In genomic region chr6:71740921-71741320, GRCm38 (mm10) we compare ENCODE assay signal across 12 mouse cellular contexts. TPM values are rescaled to one million over a fixed set of nuclear protein-coding genes. Genes with fewer than 3 reads are reported as not detected.
A peak's percentile ranks its signal among the peaks of the same experiment; 100 is the strongest.
DNase-seq lines count a peak whose midpoint lies in the region; ATAC-seq and TF ChIP-seq lines count a peak whose summit lies in the region.
"Had no signal": no experiment of that assay in that cellular context is flagged by ENCODE, and none has a peak within 500 bp of the region (broad histone marks: within the 10 kb centered on the region; RNA-seq: fewer than 3 reads in every experiment).

No protein-coding gene starts in this region.

- no peaks in the 10 kb centered on the region for H3K36me3 ChIP-seq in lung, embryonic 14.5 days (ENCODE audit: insufficient read depth)
- H3K36me3 ChIP-seq in embryonic facial prominence, embryonic 13.5 days: no peaks in the 10 kb centered on the region
- no peaks in the 10 kb centered on the region for H3K36me3 ChIP-seq in limb, embryonic 14.5 days (ENCODE audit: control insufficient read depth, insufficient read depth, low read length)
- no peaks in the 10 kb centered on the region for H3K36me3 ChIP-seq in heart, adult 2 months (ENCODE audit: control insufficient read depth, insufficient read depth, low read length)
- H3K36me3 ChIP-seq: lung, embryonic 15.5 days had no signal

- H3K27ac ChIP-seq in lung, embryonic 14.5 days (ENCODE audit: low read depth): no peak overlapping the region
- peak overlapping the region; percentile 18; the same call in 1 of the 2 replicates for H3K27ac ChIP-seq in embryonic facial prominence, embryonic 13.5 days
- H3K27ac ChIP-seq in limb, embryonic 14.5 days (replicated peaks; ENCODE audit: low read depth, low read length): no peak overlapping the region
- H3K27ac ChIP-seq in heart, adult 2 months: no peak overlapping the region
- H3K27ac ChIP-seq: lung, embryonic 15.5 days had no signal

- H3K27me3 ChIP-seq in lung, embryonic 14.5 days (ENCODE audit: insufficient read depth, low read length): no peaks in the 10 kb centered on the region
- H3K27me3 ChIP-seq in embryonic facial prominence, embryonic 13.5 days: no peaks in the 10 kb centered on the region
- no peaks in the 10 kb centered on the region for H3K27me3 ChIP-seq in limb, embryonic 14.5 days (ENCODE audit: control insufficient read depth, insufficient read depth, low read length)
- no peaks in the 10 kb centered on the region for H3K27me3 ChIP-seq in heart, adult 2 months (ENCODE audit: control insufficient read depth, insufficient read depth, low read length)
- H3K27me3 ChIP-seq: lung, embryonic 15.5 days had no signal

- H3K4me1 ChIP-seq in lung, embryonic 14.5 days (ENCODE audit: insufficient read depth): peaks cover under 1% of the 10 kb centered on the region
- H3K4me1 ChIP-seq in lung, adult 2 months (ENCODE audit: control insufficient read depth, insufficient read depth, low read length): peaks cover 2% of the 10 kb centered on the region; the same call in 1 of the 2 replicates
- peaks cover 14% of the 10 kb centered on the region for H3K4me1 ChIP-seq in embryonic facial prominence, embryonic 13.5 days
- H3K4me1 ChIP-seq in limb, embryonic 14.5 days (ENCODE audit: control insufficient read depth, insufficient read depth, low read length): peaks cover 13% of the 10 kb centered on the region
- no peaks in the 10 kb centered on the region for H3K4me1 ChIP-seq in heart, adult 2 months (ENCODE audit: control insufficient read depth, insufficient read depth, low read length)

- TF ChIP-seq POLR2A in lung, adult 2 months (IDR thresholded peaks at IDR 0.05; ENCODE audit: borderline replicate concordance, extremely low read depth, low read depth, low read length): no peak
- no peak for TF ChIP-seq POLR2A in limb, embryonic 14.5 days (IDR thresholded peaks at IDR 0.05; ENCODE audit: borderline replicate concordance, extremely low read depth, insufficient read depth, insufficient read length)
- no peak for TF ChIP-seq POLR2A in heart, adult 2 months (IDR thresholded peaks at IDR 0.05; ENCODE audit: insufficient read depth, low read depth, low read length)

- no peak for ATAC-seq in lung, embryonic 14.5 days (ENCODE audit: insufficient read depth)
- 0 out of 2 replicates have a peak, but pooled peaks have one; percentile 10 for ATAC-seq in embryonic facial prominence, embryonic 13.5 days (ENCODE audit: insufficient number of reproducible peaks, insufficient read depth, low FRiP score, low TSS enrichment, low read depth)
- no peak for ATAC-seq in limb, embryonic 14.5 days (ENCODE audit: low FRiP score, low read depth)
- ATAC-seq: inflammation-experienced regulatory T-cells, adult 6 months had no signal

- intact Hi-C loops in heart, adult 2 months (cut with DNase I): no loop called here

- no peak overlapping the region for H3K4me2 ChIP-seq in lung, embryonic 14.5 days
- no peak overlapping the region; the same call in 1 of the 2 replicates for H3K4me2 ChIP-seq in embryonic facial prominence, embryonic 13.5 days
- no peak overlapping the region for H3K4me2 ChIP-seq in limb, embryonic 14.5 days (replicated peaks; ENCODE audit: low read depth, low read length, severe bottlenecking)
- H3K4me2 ChIP-seq: lung, embryonic 15.5 days had no signal

- H3K9me3 ChIP-seq in lung, embryonic 14.5 days (ENCODE audit: low read depth, low read length): no peaks in the 10 kb centered on the region
- H3K9me3 ChIP-seq in embryonic facial prominence, embryonic 13.5 days: no peaks in the 10 kb centered on the region
- no peaks in the 10 kb centered on the region for H3K9me3 ChIP-seq in limb, embryonic 14.5 days (ENCODE audit: control insufficient read depth, low read length)
- H3K9me3 ChIP-seq: lung, embryonic 15.5 days had no signal

- 34% methylated on average over 13 of the region's 13 CpGs for WGBS in lung, embryonic 14.5 days
- 43% methylated on average over 13 of the region's 13 CpGs for WGBS in lung, adult 2 months
- 41% methylated on average over 13 of the region's 13 CpGs for WGBS in embryonic facial prominence, embryonic 13.5 days
- WGBS in limb, embryonic 14.5 days: 30% methylated on average over 13 of the region's 13 CpGs
- 50% methylated on average over 13 of the region's 13 CpGs for WGBS in heart, adult 2 months

- no peak overlapping the region for H3K9ac ChIP-seq in lung, embryonic 14.5 days
- peak overlapping the region; percentile 44; the same call in 1 of the 2 replicates for H3K9ac ChIP-seq in embryonic facial prominence, embryonic 13.5 days
- H3K9ac ChIP-seq in limb, embryonic 14.5 days (ENCODE audit: low read depth, low read length, severe bottlenecking): peak overlapping the region; percentile 25
- no peak overlapping the region for H3K9ac ChIP-seq in heart, adult 2 months (ENCODE audit: low read depth, low read length)
- H3K9ac ChIP-seq: lung, embryonic 15.5 days had no signal

- TF ChIP-seq EP300 in heart, adult 2 months (IDR thresholded peaks at IDR 0.05; ENCODE audit: insufficient read depth, low read depth, low read length): no peak

- DNase-seq in lung, embryonic 14.5 days: peak; percentile 64
- DNase-seq in lung, adult 2 months: no peak
- peak; percentile 45 for DNase-seq in cerebellum, adult 11-12 months
- peak; percentile 38 for DNase-seq in limb, embryonic 14.5 days (ENCODE audit: low spot score)
- DNase-seq in embryo, embryonic 11 days: no peak
- no peak for DNase-seq in spleen, adult 12 weeks (ENCODE audit: low spot score)
- DNase-seq in heart, adult 2 months: no peak
- DNase-seq: adrenal gland, postnatal 14 days; spleen, adult 18-20 months had no signal

- H3K79me2 ChIP-seq in heart, adult 2 months (replicated peaks; ENCODE audit: control insufficient read depth, insufficient read depth, low read length): no peaks in the 10 kb centered on the region

- H3K4me3 ChIP-seq in lung, embryonic 14.5 days (ENCODE audit: low read depth, low read length): no peak overlapping the region
- no peak overlapping the region for H3K4me3 ChIP-seq in lung, adult 2 months (replicated peaks; ENCODE audit: extremely low read depth, low read depth, low read length)
- no peak overlapping the region for H3K4me3 ChIP-seq in embryonic facial prominence, embryonic 13.5 days
- H3K4me3 ChIP-seq in limb, embryonic 14.5 days (replicated peaks; ENCODE audit: low read length): no peak overlapping the region
- H3K4me3 ChIP-seq in heart, adult 2 months: no peak overlapping the region
- H3K4me3 ChIP-seq: lung, embryonic 15.5 days had no signal

- TF ChIP-seq CTCF in lung, embryonic 14.5 days (IDR thresholded peaks at IDR 0.05; ENCODE audit: low read depth): no peak
- TF ChIP-seq CTCF in lung, adult 2 months (IDR thresholded peaks at IDR 0.05; ENCODE audit: insufficient read depth, low read length): no peak
- no peak for TF ChIP-seq CTCF in heart, adult 2 months (IDR thresholded peaks at IDR 0.05)

RNA-seq across cellular contexts. Expression of gene Reep1, which starts 33.6 kb away (rescaled TPM):
- 20.0 and 20.3 TPM in 2 replicates for polyA plus RNA-seq in lung, embryonic 14.5 days (2014; fragmentation: Nextera tagmentation; extraction: Ambion mirVana)
- 5.3 and 6.7 TPM in 2 replicates for polyA plus RNA-seq in lung, adult 2 months (2012; rRNA removed)
- 9.7 and 10.0 TPM in 2 replicates for polyA plus RNA-seq in embryonic facial prominence, embryonic 13.5 days (2015; fragmentation: Nextera tagmentation; extraction: Ambion mirVana)
- polyA plus RNA-seq in limb, embryonic 14.5 days (2012; rRNA removed): 14.9 and 15.6 TPM in 2 replicates
- polyA plus RNA-seq in limb, embryonic 14.5 days (2014; fragmentation: Nextera tagmentation; extraction: Ambion mirVana): 13.0 and 15.2 TPM in 2 replicates
- total RNA-seq in heart, adult 2 months (2021): 10 to 100 TPM; 16.7 to 18.4 TPM
- 12.1 and 25.0 TPM in 2 replicates for polyA plus RNA-seq in heart, adult 2 months (2012; rRNA removed)

Comparison
In these comparisons a context has a peak if more than half of its experiments do, and no peak if none do; other contexts are left out.
1. DNase-seq: peak in lung, embryonic 14.5 days (single experiment), cerebellum, adult 11-12 months (single experiment) and limb, embryonic 14.5 days (single experiment); none in lung, adult 2 months (single experiment), embryo, embryonic 11 days (single experiment), spleen, adult 12 weeks (single experiment) and heart, adult 2 months (0 of 2).
2. H3K9ac ChIP-seq: peak in embryonic facial prominence, embryonic 13.5 days (single experiment) and limb, embryonic 14.5 days (single experiment); none in lung, embryonic 14.5 days (single experiment) and heart, adult 2 months (single experiment).